Mouse (Mus musculus) C2C12 (cell line): ENCODE measurements around the gene Olfr1243. TPM values are rescaled to one million over a fixed set of nuclear protein-coding genes. Genes with fewer than 3 reads are reported as not detected.

ENCODE experiments used
- H3K27me3 ChIP-seq: one replicate; pipeline ENCODE4 v1.6.1; 2011; ENCODE audit not compliant: control insufficient read depth, insufficient read depth, insufficient read length
- H3K36me3 ChIP-seq: one replicate; pipeline ENCODE4 v1.6.1; 2011; ENCODE audit not compliant: control insufficient read depth, insufficient read depth
- H3K4me3 ChIP-seq: one replicate; pipeline ENCODE4 v1.5.1; 2011; ENCODE audit warnings: mild to moderate bottlenecking, control low read depth; ENCODE audit not compliant: poor library complexity, insufficient read depth, severe bottlenecking
- H3K79me2 ChIP-seq: one replicate; pipeline ENCODE4 v1.6.1; 2011; ENCODE audit not compliant: control insufficient read depth, insufficient read depth
- H3K79me3 ChIP-seq: one replicate; pipeline ENCODE4 v1.6.1; 2011; ENCODE audit warnings: low read depth, control low read depth
- H3ac ChIP-seq: one replicate; pipeline ENCODE3; 2011; ENCODE audit warnings: low read depth; ENCODE audit not compliant: control insufficient read depth, insufficient read length
- USF1 ChIP-seq: IDR thresholded peaks from one replicate; pipeline ENCODE4 v1.6.1; 2011; ENCODE audit warnings: low read depth, mild to moderate bottlenecking, control low read depth, moderate library complexity
- polyA plus RNA-seq: library from polyadenylated mRNA; unstranded; fragments of >200 nt; fragmentation: generic; extraction: Trizol; gene quantifications from one replicate; pipeline ENCODE4 v1.2.1, GENCODE M21; 2012; ENCODE audit warnings: missing spikeins

Olfr1243 gene
- polyA plus RNA-seq, 1 experiment: not detected

DNA sequence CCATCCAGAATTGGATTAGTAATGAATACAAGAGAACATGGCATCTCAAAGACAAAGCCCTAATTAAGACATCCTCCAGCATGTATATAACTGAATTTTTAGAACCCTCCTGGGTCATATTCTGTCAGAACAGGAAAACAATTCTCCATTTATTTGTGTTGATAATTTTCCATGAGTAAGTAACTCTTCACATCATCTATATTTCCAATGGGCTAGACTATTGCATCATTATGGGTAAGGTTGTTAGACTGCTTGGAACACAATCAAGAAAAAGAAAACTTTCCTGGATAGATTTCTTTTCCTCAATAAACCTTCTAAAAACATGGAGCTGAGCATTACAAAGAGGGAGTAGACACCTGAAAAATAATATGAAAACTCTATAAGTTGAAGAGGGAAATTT, 44.3 kb downstream of the Olfr1243 start, which contains the start of gene Olfr1241:
Gene Olfr1241 (minus strand): TSS at position 101 of the 400 bp plus-strand sequence.
- H3ac ChIP-seq: no peak within 1 kb of the TSS
- H3K36me3 ChIP-seq: no peaks in the 10 kb centered on the region
- H3K4me3 ChIP-seq: no peak within 1 kb of the TSS
- no peaks in the 10 kb centered on the region for H3K27me3 ChIP-seq
- H3K79me2 ChIP-seq: no peaks in the 10 kb centered on the region
- no peak for TF ChIP-seq USF1
- H3K79me3 ChIP-seq: no peaks in the 10 kb centered on the region

Other genes with a start within 250 kb of the Olfr1243 start
- gene Olfr1229, start 243.5 kb downstream of the Olfr1243 start, polyA plus RNA-seq: not detected
- gene Olfr1230, start 234.2 kb downstream of the Olfr1243 start, polyA plus RNA-seq: not detected
- gene Olfr1231, start 224.4 kb downstream of the Olfr1243 start, polyA plus RNA-seq: not detected
- gene Olfr1232, start 201.8 kb downstream of the Olfr1243 start, polyA plus RNA-seq: not detected
- gene Olfr1233, start 189.1 kb downstream of the Olfr1243 start, polyA plus RNA-seq: not detected
- not detected for gene Olfr1234, start 166.6 kb downstream of the Olfr1243 start, polyA plus RNA-seq
- gene Olfr1238, start 121.8 kb downstream of the Olfr1243 start, polyA plus RNA-seq: not detected
- not detected for gene Olfr1239, start 111.1 kb downstream of the Olfr1243 start, polyA plus RNA-seq
- not detected for gene Olfr1240, start 88.5 kb downstream of the Olfr1243 start, polyA plus RNA-seq
- not detected for gene Olfr1241, start 44.4 kb downstream of the Olfr1243 start, polyA plus RNA-seq
- gene Olfr1242, start 33.2 kb downstream of the Olfr1243 start, polyA plus RNA-seq: not detected
- not detected for gene Olfr1245, start 47.0 kb upstream of the Olfr1243 start, polyA plus RNA-seq
- gene Olfr1246, start 61.7 kb upstream of the Olfr1243 start, polyA plus RNA-seq: not detected
- not detected for gene Olfr1247, start 82.6 kb upstream of the Olfr1243 start, polyA plus RNA-seq
- gene Olfr1248, start 86.8 kb upstream of the Olfr1243 start, polyA plus RNA-seq: not detected
- gene Olfr1249, start 103.5 kb upstream of the Olfr1243 start, polyA plus RNA-seq: not detected
- 0.04 TPM for gene Olfr1250, start 130.0 kb upstream of the Olfr1243 start, polyA plus RNA-seq
- gene Olfr1251, start 140.4 kb upstream of the Olfr1243 start, polyA plus RNA-seq: 0.13 TPM
- not detected for gene Olfr1252, start 193.5 kb upstream of the Olfr1243 start, polyA plus RNA-seq
- gene Olfr1253, start 225.6 kb upstream of the Olfr1243 start, polyA plus RNA-seq: not detected